9 mouse cellular contexts compared by ENCODE assay signal in genomic region chr6:145373712-145374221, GRCm38 (mm10).
DNase-seq lines count a peak whose midpoint lies in the region; ATAC-seq and TF ChIP-seq lines count a peak whose summit lies in the region.
"Had no signal": no experiment of that assay in that cellular context is flagged by ENCODE, and none has a peak within 500 bp of the region (broad histone marks: within the 10 kb centered on the region; RNA-seq: fewer than 3 reads in every experiment).

No protein-coding gene starts in this region.

- no peaks in the 10 kb centered on the region for H3K79me2 ChIP-seq in C2C12 (ENCODE audit: control insufficient read depth, insufficient read depth)

- H3K4me1 ChIP-seq in hindbrain, postnatal 0 days (ENCODE audit: insufficient read depth, low read length) = 0 out of 2 replicates have a peak, but pooled peaks cover 3% of the 10 kb centered on the region
- peaks cover 6% of the 10 kb centered on the region for H3K4me1 ChIP-seq in hindbrain, embryonic 13.5 days (replicated peaks)
- no peaks in the 10 kb centered on the region for H3K4me1 ChIP-seq in liver, postnatal 0 days (ENCODE audit: insufficient read depth)
- H3K4me1 ChIP-seq: liver, embryonic 13.5 days had no signal

- no peaks in the 10 kb centered on the region for H3K79me3 ChIP-seq in C2C12 (ENCODE audit: low read depth)

- TF ChIP-seq CTCF in hindbrain, postnatal 0 days (IDR thresholded peaks at IDR 0.05; ENCODE audit: low read depth) = no peak
- TF ChIP-seq CTCF in C2C12 (IDR thresholded peaks at IDR 0.05; ENCODE audit: control insufficient read depth, insufficient read depth, insufficient read length) = no peak
- TF ChIP-seq CTCF in liver, postnatal 0 days (IDR thresholded peaks at IDR 0.05; ENCODE audit: low read depth) = no peak

- H3K27me3 ChIP-seq in hindbrain, postnatal 0 days (ENCODE audit: insufficient read depth, low read length) = no peaks in the 10 kb centered on the region
- H3K27me3 ChIP-seq in hindbrain, embryonic 13.5 days = no peaks in the 10 kb centered on the region
- H3K27me3 ChIP-seq in C2C12 (ENCODE audit: control insufficient read depth, insufficient read depth, insufficient read length) = no peaks in the 10 kb centered on the region
- no peaks in the 10 kb centered on the region for H3K27me3 ChIP-seq in liver, postnatal 0 days (ENCODE audit: insufficient read depth, low read length)
- H3K27me3 ChIP-seq: liver, embryonic 13.5 days had no signal

- no peaks in the 10 kb centered on the region for H3K9me3 ChIP-seq in hindbrain, postnatal 0 days (ENCODE audit: low read length)
- no peaks in the 10 kb centered on the region for H3K9me3 ChIP-seq in hindbrain, embryonic 13.5 days
- no peaks in the 10 kb centered on the region for H3K9me3 ChIP-seq in liver, postnatal 0 days (ENCODE audit: low read length)
- H3K9me3 ChIP-seq: liver, embryonic 13.5 days had no signal

- no peak for TF ChIP-seq EP300 in liver, postnatal 0 days (IDR thresholded peaks at IDR 0.05; ENCODE audit: low read depth)

- H3K4me3 ChIP-seq in hindbrain, postnatal 0 days (ENCODE audit: low read length) = no peak overlapping the region
- H3K4me3 ChIP-seq in hindbrain, embryonic 13.5 days = no peak overlapping the region
- H3K4me3 ChIP-seq in C2C12 (ENCODE audit: insufficient read depth, poor library complexity, severe bottlenecking) = no peak overlapping the region
- no peak overlapping the region for H3K4me3 ChIP-seq in liver, postnatal 0 days (ENCODE audit: low read depth, low read length)
- H3K4me3 ChIP-seq: liver, embryonic 13.5 days had no signal

- no peak overlapping the region for H3K27ac ChIP-seq in hindbrain, postnatal 0 days
- no peak overlapping the region for H3K27ac ChIP-seq in hindbrain, embryonic 13.5 days
- no peak overlapping the region for H3K27ac ChIP-seq in liver, postnatal 0 days (ENCODE audit: low read depth)
- H3K27ac ChIP-seq: liver, embryonic 13.5 days had no signal

- peak; percentile 30; the same call in 1 of the 2 replicates for ATAC-seq in hindbrain, postnatal 0 days
- no peak; the same call in 1 of the 2 replicates for ATAC-seq in hindbrain, embryonic 13.5 days (ENCODE audit: low FRiP score)
- no peak for ATAC-seq in liver, postnatal 0 days

- H3ac ChIP-seq in C2C12 (ENCODE audit: control insufficient read depth, insufficient read length, low read depth) = no peak overlapping the region

- peak; percentile 23 for DNase-seq in hindbrain, postnatal 0 days (ENCODE audit: low spot score)
- DNase-seq in frontal cortex, adult 2 months (ENCODE audit: extremely low spot score in 1 of 2, low spot score in 1 of 2) = peak; percentile 84 to 87
- DNase-seq in left cerebral cortex, postnatal 25 days (ENCODE audit: low spot score in 2 of 2) = peak; percentile 77 to 95
- no peak for DNase-seq in gastrocnemius, postnatal 36 days
- no peak for DNase-seq in liver, postnatal 0 days
- no peak for DNase-seq in testis, postnatal 10 days (ENCODE audit: low spot score)
- DNase-seq: liver, embryonic 13.5 days had no signal

- no peak overlapping the region for H3K4me2 ChIP-seq in hindbrain, postnatal 0 days (ENCODE audit: low read depth, low read length)
- no peak overlapping the region for H3K4me2 ChIP-seq in hindbrain, embryonic 13.5 days
- H3K4me2 ChIP-seq in liver, postnatal 0 days (ENCODE audit: low read depth, low read length) = no peak overlapping the region
- H3K4me2 ChIP-seq: liver, embryonic 13.5 days had no signal

- 44% methylated on average over 7 of the region's 7 CpGs for WGBS in hindbrain, postnatal 0 days
- WGBS in hindbrain, embryonic 13.5 days = 44% methylated on average over 7 of the region's 7 CpGs
- WGBS in liver, postnatal 0 days (ENCODE audit: insufficient replicate concordance) = 38% methylated on average over 7 of the region's 7 CpGs

- H3K9ac ChIP-seq in hindbrain, postnatal 0 days (replicated peaks; ENCODE audit: low read length) = no peak overlapping the region
- no peak overlapping the region for H3K9ac ChIP-seq in hindbrain, embryonic 13.5 days
- no peak overlapping the region for H3K9ac ChIP-seq in liver, postnatal 0 days (replicated peaks)
- H3K9ac ChIP-seq: liver, embryonic 13.5 days had no signal

- intact Hi-C loops in left cerebral cortex, postnatal 25 days (cut with DNase I) = loop anchor here (5.0 kb wide), 1 partner anchor 909 kb away; no protein-coding TSS in a partner anchor
- intact Hi-C loops in gastrocnemius, postnatal 36 days (cut with DNase I) = no loop called here

- no peaks in the 10 kb centered on the region for H3K36me3 ChIP-seq in hindbrain, postnatal 0 days (ENCODE audit: insufficient read depth, low read length)
- H3K36me3 ChIP-seq in hindbrain, embryonic 13.5 days = no peaks in the 10 kb centered on the region
- no peaks in the 10 kb centered on the region for H3K36me3 ChIP-seq in C2C12 (ENCODE audit: control insufficient read depth, insufficient read depth)
- H3K36me3 ChIP-seq in liver, postnatal 0 days (replicated peaks; ENCODE audit: insufficient read depth, low read length) = no peaks in the 10 kb centered on the region
- H3K36me3 ChIP-seq: liver, embryonic 13.5 days had no signal

TF ChIP-seq in C2C12, 6 proteins besides CTCF, POLR2A, EP300 and RAD21:
- TF ChIP-seq MYOG (IDR thresholded peaks at IDR 0.05; ENCODE audit: control insufficient read depth, extremely low read depth, insufficient read length) = no peak
- TF ChIP-seq MYOD1 (IDR thresholded peaks at IDR 0.05; ENCODE audit: control insufficient read depth, insufficient read length, low read depth) = peak; percentile 25
- TF ChIP-seq FOSL1 (IDR thresholded peaks at IDR 0.05; ENCODE audit: insufficient read depth, low read length, poor library complexity, severe bottlenecking) = peak; percentile 94
- peak; percentile 52 for TF ChIP-seq MAX (IDR thresholded peaks at IDR 0.05)

Comparison
In these comparisons a context has a peak if more than half of its experiments do, and no peak if none do; other contexts are left out.
1. DNase-seq: peak in hindbrain, postnatal 0 days (single experiment), frontal cortex, adult 2 months (2 of 2) and left cerebral cortex, postnatal 25 days (2 of 2); none in gastrocnemius, postnatal 36 days (0 of 2), liver, postnatal 0 days (single experiment) and testis, postnatal 10 days (single experiment).